Mouse (Mus musculus) heart, adult 2 months (tissue): Measurements from ENCODE around the gene Ifitm2.
"Not testable (repeated sequence)": the region's sequence is repeated elsewhere in the genome, so short reads cannot be mapped to it uniquely, and the experiment has no call there.

Experiments used
- CTCF ChIP-seq: fragments of 200-600 bp; IDR thresholded peaks from 2 replicates; pipeline ENCODE4 v1.8.1; 2022; ENCODE audit warnings: antibody characterized with exemption, mild to moderate bottlenecking, moderate library complexity
- POLR2A ChIP-seq: fragments of 200-500 bp; IDR thresholded peaks from 2 replicates; pipeline ENCODE4 v1.6.1; 2011; ENCODE audit warnings: mild to moderate bottlenecking, low read depth, low read length, control low read depth; ENCODE audit not compliant: insufficient read depth

DNA sequence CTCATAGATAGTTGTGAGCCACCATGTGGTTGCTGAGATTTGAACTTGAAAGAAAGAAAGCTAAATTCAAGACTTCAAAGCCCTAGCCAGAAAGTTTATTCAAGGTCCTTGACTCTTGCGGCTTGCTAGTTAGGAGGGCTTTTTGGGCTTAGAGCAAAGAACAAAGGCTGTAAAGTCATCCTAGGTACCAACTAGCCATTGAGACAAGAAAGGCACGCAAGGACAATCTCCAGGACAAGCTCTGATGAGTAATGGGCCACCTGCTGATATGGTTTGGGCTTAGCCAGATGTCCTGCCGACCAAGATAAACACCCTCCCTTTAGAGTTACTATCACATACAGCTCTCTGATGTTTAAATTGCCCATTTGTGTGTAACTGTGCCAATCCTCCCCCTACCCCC lies 12.9 kb upstream of the Ifitm2 start:
- not testable (repeated sequence) for TF ChIP-seq CTCF, POLR2A
